Mouse (Mus musculus) embryonic facial prominence, embryonic 13.5 days (tissue): ENCODE data around the gene Nt5dc3. TPM values are rescaled to one million over a fixed set of nuclear protein-coding genes. Genes with fewer than 3 reads are reported as not detected.

ENCODE experiments used
- ATAC-seq: fragments of 200-750 bp; cut with Nextera tagmentation; 2 replicates; pipeline ENCODE4 v1.8.0; 2017; ENCODE audit warnings: low read depth; ENCODE audit not compliant: insufficient number of reproducible peaks, insufficient read depth, low FRiP score, low TSS enrichment
- H3K27ac ChIP-seq: fragments of 300-500 bp; sonication (generic); 2 replicates; pipeline ENCODE4 v1.5.1; 2015; ENCODE audit warnings: moderate library complexity, mild to moderate bottlenecking, inconsistent platforms
- H3K27me3 ChIP-seq: fragments of 300-500 bp; sonication (generic); 2 replicates; pipeline ENCODE4 v1.6.1; 2015; ENCODE audit warnings: mild to moderate bottlenecking, inconsistent platforms
- H3K36me3 ChIP-seq: fragments of 300-500 bp; sonication (generic); 2 replicates; pipeline ENCODE4 v1.6.1; 2015; ENCODE audit warnings: mild to moderate bottlenecking, inconsistent platforms
- H3K4me1 ChIP-seq: fragments of 300-500 bp; sonication (generic); 2 replicates; pipeline ENCODE4 v1.6.1; 2015; ENCODE audit warnings: inconsistent platforms
- H3K4me2 ChIP-seq: fragments of 300-500 bp; sonication (generic); 2 replicates; pipeline ENCODE4 v1.6.1; 2015; ENCODE audit warnings: moderate library complexity, mild to moderate bottlenecking, inconsistent platforms
- H3K4me3 ChIP-seq: fragments of 300-500 bp; sonication (generic); 2 replicates; pipeline ENCODE4 v1.5.1; 2015; ENCODE audit warnings: mild to moderate bottlenecking, inconsistent platforms
- H3K9ac ChIP-seq: fragments of 300-500 bp; sonication (generic); 2 replicates; pipeline ENCODE4 v1.6.1; 2015; ENCODE audit warnings: mild to moderate bottlenecking, inconsistent platforms
- H3K9me3 ChIP-seq: fragments of 300-500 bp; sonication (generic); 2 replicates; pipeline ENCODE4 v1.6.1; 2016; ENCODE audit warnings: inconsistent platforms
- WGBS: fragments of 180-500 bp; shearing (Covaris S2); methylation state at CpG from one replicate; pipeline ENCODE4 v1.1.7; 2015; ENCODE audit warnings: mixed read lengths; 5-methylcytosine and 5-hydroxymethylcytosine counted together
- polyA plus RNA-seq: library from polyadenylated mRNA; unstranded; fragments of >200 nt; fragmentation: Nextera tagmentation; extraction: Ambion mirVana; gene quantifications from 2 replicates; pipeline ENCODE4 v1.2.1, GENCODE M21; 2015

The Nt5dc3 gene
- polyA plus RNA-seq, 1 experiment from 2014 or later = 1.3 TPM

DNA sequence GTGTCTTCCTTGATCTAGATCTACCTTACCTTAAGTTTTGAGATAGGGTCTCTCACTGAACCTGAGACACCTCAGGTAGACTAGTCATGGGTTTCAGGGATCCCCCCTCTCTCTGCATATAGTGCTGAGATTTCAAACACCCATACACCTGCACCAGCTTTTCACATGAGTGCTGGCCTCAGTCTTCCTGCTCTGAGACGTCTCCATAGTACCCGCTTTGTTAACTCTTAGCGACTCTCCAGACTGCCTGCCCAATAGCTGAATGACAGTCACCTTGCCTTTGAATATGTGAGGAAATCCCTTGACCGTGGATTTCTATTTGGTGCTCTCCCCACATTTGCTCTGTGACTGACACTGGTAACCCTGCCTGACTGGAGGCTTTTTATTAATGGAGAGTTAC lies 15.4 kb downstream of the Nt5dc3 start:
- H3K4me2 ChIP-seq = no peak overlapping the region
- H3K9ac ChIP-seq = no peak overlapping the region
- no peak overlapping the region for H3K27ac ChIP-seq
- ATAC-seq = no peak
- H3K9me3 ChIP-seq = no peaks in the 10 kb centered on the region
- no peak overlapping the region for H3K4me3 ChIP-seq
- H3K4me1 ChIP-seq = peaks cover 9% of the 10 kb centered on the region; the same call in 1 of the 2 replicates
- H3K36me3 ChIP-seq = no peaks in the 10 kb centered on the region
- 87% methylated on average over 4 of the region's 4 CpGs for WGBS
- no peaks in the 10 kb centered on the region for H3K27me3 ChIP-seq

DNA sequence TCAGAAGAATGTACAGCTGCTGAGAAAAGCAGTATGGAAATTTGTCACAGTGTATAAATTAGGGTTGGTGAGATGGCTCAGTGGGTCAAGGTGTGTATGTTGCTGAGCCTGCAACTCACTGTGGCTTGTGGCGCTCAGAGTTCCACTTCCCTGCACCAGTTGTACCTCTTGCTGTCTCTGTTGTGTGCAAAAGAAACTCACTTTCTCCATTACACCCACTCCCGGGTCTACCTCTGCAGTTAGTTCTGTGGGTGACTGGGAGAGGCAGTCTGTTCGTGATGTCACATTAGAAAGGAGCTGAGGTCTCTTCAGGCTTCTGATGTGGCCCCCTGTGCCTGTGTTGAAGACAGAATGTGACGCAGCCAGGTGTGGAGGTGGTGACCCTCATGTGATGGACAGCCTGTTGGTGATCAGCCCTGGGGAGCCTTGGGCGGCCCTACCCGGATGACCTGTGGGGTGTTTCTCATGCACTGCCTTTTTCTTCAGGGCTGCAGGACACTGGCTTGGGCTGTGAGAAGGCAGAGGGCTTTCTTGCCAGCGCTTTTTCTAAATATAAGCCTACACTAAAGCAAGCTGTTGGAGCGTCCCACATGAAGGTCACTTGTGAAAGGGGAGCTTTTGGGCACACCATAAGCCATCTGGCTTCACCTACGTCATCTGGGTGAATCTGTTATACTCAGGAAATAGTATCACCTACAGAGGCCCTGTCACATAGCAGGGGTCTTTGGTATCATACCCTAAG lies 16.2 kb downstream of the Nt5dc3 start:
- Histone ChIP-seq H3K36me3 (no peaks in the 10 kb centered on the region), H3K27ac (no peak overlapping the region), H3K9me3 (no peaks in the 10 kb centered on the region), H3K9ac (no peak overlapping the region), H3K4me2 (no peak overlapping the region), H3K4me3 (no peak overlapping the region), H3K4me1 (peaks cover 9% of the 10 kb centered on the region; the same call in 1 of the 2 replicates), H3K27me3 (no peaks in the 10 kb centered on the region)
- WGBS = 88% methylated on average over 9 of the region's 9 CpGs
- no peak for ATAC-seq

GRCm38 (mm10) chr10:86796073-86796741 lies 17.4 kb downstream of the Nt5dc3 start:
- Histone ChIP-seq H3K27me3 (no peaks in the 10 kb centered on the region), H3K4me3 (no peak overlapping the region), H3K27ac (no peak overlapping the region), H3K36me3 (no peaks in the 10 kb centered on the region), H3K9ac (no peak overlapping the region), H3K9me3 (no peaks in the 10 kb centered on the region), H3K4me1 (peaks cover 6% of the 10 kb centered on the region; the same call in 1 of the 2 replicates), H3K4me2 (no peak overlapping the region)
- no peak for ATAC-seq
- 94% methylated on average over 5 of the region's 5 CpGs for WGBS

DNA sequence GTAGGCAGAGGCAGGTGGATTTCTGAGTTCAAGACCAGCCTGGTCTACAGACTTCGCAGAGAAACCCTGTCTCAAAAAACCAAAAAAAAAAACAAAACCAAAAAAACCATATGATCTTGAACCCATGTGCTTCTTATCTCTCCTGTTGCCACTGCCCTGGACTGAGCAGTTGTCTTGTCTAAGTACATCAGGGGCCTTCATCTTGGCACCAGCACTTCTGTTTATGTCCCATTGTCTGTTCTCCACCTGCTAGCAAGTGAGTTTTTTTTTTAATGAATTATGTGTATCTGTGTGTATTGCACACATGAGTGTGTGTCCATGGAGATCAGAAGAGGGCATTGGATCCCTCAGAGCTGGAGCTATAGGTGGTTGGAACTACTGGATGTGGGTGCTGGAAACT lies 28.6 kb downstream of the Nt5dc3 start:
- Histone ChIP-seq H3K4me2 (no peak overlapping the region), H3K36me3 (0 out of 2 replicates have a peak, but pooled peaks cover 4% of the 10 kb centered on the region), H3K4me3 (no peak overlapping the region), H3K27ac (no peak overlapping the region), H3K4me1 (peaks cover 13% of the 10 kb centered on the region; the same call in 1 of the 2 replicates), H3K9ac (no peak overlapping the region), H3K27me3 (no peaks in the 10 kb centered on the region), H3K9me3 (no peaks in the 10 kb centered on the region)
- ATAC-seq = no peak
- 96% methylated on average over 1 of the region's 1 CpGs for WGBS

DNA sequence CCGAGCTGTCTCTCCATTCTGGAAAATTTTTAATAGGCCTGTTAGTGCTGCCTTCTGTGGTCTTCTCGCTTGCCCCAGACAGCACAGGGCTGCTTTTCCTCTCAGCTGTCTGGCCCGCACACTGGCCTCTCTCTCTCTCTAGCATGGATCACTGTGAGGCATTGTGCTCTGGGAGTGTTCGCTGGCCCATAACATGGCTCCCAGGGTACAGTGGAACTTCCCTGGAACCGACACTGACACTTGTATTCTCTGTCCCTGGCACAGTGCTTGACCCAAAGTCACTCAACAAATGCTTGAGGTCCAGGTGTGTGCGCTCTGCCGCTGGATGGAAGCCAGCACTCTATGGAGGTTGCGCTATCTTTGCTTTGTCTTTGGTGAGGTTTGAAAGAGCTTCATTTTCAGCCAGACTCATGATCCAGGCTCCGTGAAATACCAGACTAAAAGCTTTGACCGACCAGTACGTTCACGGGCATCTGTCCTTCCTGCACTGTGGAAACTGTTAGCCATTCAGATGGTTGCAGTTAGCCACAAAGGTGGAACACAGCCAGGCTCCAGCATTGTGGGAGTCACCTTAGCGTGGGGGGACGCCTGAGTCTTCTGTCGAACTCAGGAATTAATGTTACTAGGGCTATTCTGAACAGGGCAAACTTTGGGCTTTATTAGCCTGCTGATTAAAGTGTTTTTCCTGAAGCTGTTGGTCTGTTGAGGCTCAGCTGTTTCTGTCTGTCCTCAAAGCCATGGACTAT lies 29.4 kb downstream of the Nt5dc3 start:
- H3K4me3 ChIP-seq = no peak overlapping the region
- H3K36me3 ChIP-seq = 0 out of 2 replicates have a peak, but pooled peaks cover 4% of the 10 kb centered on the region
- no peaks in the 10 kb centered on the region for H3K9me3 ChIP-seq
- H3K9ac ChIP-seq = no peak overlapping the region
- no peak overlapping the region for H3K4me2 ChIP-seq
- no peak for ATAC-seq
- H3K27me3 ChIP-seq = no peaks in the 10 kb centered on the region
- 78% methylated on average over 15 of the region's 15 CpGs for WGBS
- peaks cover 13% of the 10 kb centered on the region; the same call in 1 of the 2 replicates for H3K4me1 ChIP-seq
- no peak overlapping the region for H3K27ac ChIP-seq

DNA sequence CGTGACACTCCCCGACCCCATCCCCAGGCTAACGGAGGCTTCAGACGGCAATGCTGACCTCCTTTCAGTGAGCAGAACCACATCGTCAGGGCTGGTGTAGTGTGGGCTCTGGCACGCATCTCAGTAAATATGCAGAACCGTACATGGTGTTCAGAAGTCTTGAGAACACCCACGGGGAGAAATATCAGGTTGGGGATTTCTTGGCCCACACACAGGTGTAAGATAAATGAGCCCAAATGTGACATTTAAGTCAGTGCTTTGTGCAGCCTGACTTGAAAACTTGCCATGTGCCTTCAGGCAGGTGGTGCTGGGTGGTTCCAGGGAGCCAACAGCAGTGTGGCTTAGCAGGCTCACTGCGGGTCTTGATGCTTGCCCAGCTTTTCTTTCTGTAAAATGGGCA lies 31.2 kb downstream of the Nt5dc3 start:
- WGBS = 75% methylated on average over 9 of the region's 9 CpGs
- H3K4me3 ChIP-seq = no peak overlapping the region
- 0 out of 2 replicates have a peak, but pooled peaks cover 4% of the 10 kb centered on the region for H3K36me3 ChIP-seq
- no peak for ATAC-seq
- peaks cover 27% of the 10 kb centered on the region for H3K4me1 ChIP-seq
- no peak overlapping the region for H3K27ac ChIP-seq
- H3K4me2 ChIP-seq = no peak overlapping the region
- no peak overlapping the region for H3K9ac ChIP-seq
- H3K27me3 ChIP-seq = no peaks in the 10 kb centered on the region
- H3K9me3 ChIP-seq = no peaks in the 10 kb centered on the region

DNA sequence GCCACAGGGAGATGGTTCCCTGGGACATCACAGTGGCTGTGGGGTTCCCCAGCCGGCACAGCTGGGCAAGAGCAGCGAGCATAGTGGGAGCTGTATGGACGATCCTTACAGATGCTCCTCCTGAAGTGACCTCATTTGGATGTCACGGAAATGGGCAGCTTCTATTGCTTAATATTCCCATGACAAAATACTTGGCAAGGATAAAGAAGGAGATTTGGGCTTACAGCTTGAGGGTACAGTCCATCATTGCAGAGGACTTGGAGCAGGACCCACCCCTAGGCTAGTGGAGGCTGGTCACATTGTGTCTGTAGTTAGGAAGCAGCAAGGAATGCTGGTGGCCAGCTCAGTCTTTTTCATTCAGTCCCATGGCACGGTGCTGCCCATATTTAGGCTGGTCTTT lies 31.8 kb downstream of the Nt5dc3 start:
- Histone ChIP-seq H3K36me3 (0 out of 2 replicates have a peak, but pooled peaks cover 9% of the 10 kb centered on the region), H3K9ac (no peak overlapping the region), H3K4me2 (no peak overlapping the region), H3K9me3 (no peaks in the 10 kb centered on the region), H3K4me1 (peaks cover 30% of the 10 kb centered on the region), H3K4me3 (no peak overlapping the region), H3K27me3 (no peaks in the 10 kb centered on the region), H3K27ac (no peak overlapping the region)
- 87% methylated on average over 5 of the region's 5 CpGs for WGBS
- ATAC-seq = no peak

DNA sequence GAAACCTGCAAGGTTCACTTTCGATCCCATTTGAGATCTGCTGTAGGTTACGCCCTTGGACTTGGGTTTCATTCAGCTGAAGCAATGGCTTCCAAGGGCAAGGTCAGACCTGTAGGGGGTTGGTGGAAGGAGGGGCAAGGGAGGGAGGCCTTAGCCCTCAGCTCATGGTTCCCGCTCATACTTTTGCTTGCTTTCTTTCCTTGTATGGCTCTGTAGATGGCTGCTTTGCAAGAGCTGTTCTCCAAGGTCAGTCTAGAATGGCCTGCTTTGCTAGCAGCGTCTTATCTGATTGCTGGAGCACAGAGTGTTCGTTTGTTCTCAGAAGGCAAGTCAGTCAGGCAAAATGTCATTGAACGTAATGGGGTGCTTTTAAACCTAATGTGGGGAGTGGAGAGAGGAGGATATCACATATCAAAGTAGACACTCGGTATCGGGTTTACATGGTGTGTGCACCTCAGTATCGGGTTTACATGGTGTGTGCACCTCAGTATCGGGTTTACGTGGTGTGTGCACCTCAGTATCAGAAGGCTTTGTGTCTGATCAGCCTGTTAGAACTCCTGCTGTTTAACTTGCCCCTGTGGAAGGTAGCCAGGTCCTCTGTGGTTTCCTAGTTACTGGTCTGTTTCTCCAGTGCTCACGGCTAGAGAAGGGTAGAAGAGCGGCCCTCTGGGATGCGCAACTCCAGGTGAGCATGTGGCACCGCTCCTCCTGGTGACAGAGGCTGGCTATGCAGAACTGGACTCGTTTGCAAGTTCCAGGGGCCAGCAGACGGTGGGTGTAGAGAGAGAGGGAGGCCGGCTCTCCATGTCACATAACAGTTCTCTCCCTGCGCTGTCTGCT lies 35.7 kb downstream of the Nt5dc3 start:
- Histone ChIP-seq H3K27me3 (no peaks in the 10 kb centered on the region), H3K9me3 (no peaks in the 10 kb centered on the region), H3K4me1 (peaks cover 25% of the 10 kb centered on the region), H3K27ac (peak overlapping the region; percentile 57), H3K4me2 (no peak overlapping the region), H3K36me3 (0 out of 2 replicates have a peak, but pooled peaks cover 5% of the 10 kb centered on the region), H3K4me3 (no peak overlapping the region), H3K9ac (0 out of 2 replicates have a peak overlapping the region, but pooled peaks have one; percentile 21)
- 50% methylated on average over 19 of the region's 19 CpGs for WGBS
- no peak for ATAC-seq

DNA sequence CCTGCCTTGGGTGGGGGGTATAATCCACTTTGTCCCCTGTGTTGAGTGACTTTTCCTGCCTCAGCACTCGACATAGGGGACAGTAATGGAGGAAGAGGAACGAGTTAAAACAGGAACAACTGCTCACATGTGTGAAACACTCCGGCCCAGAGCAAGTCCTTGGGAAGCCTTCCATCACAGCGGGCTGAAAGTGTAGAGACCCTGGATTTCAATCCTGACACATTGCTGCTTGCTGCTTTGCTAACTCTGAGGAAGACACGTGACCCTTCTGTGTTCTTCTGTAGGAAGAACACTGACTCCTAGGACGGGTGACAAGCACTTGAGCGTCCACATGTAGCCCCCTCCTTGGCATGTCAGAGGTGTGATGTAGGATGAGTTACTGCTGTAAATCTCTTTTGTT lies 36.3 kb downstream of the Nt5dc3 start:
- no peak overlapping the region for H3K4me2 ChIP-seq
- no peak overlapping the region for H3K9ac ChIP-seq
- peak overlapping the region; percentile 57; the same call in 1 of the 2 replicates for H3K27ac ChIP-seq
- peaks cover 31% of the 10 kb centered on the region for H3K4me1 ChIP-seq
- WGBS = 77% methylated on average over 7 of the region's 7 CpGs
- ATAC-seq = no peak
- H3K27me3 ChIP-seq = no peaks in the 10 kb centered on the region
- 0 out of 2 replicates have a peak, but pooled peaks cover 5% of the 10 kb centered on the region for H3K36me3 ChIP-seq
- no peaks in the 10 kb centered on the region for H3K9me3 ChIP-seq
- H3K4me3 ChIP-seq = no peak overlapping the region

- no peaks in the 10 kb centered on the region for H3K9me3 ChIP-seq
- H3K27ac ChIP-seq = 0 out of 2 replicates have a peak overlapping the region, but pooled peaks have one; percentile 64
- no peak overlapping the region for H3K4me3 ChIP-seq
- 0 out of 2 replicates have a peak, but pooled peaks cover 5% of the 10 kb centered on the region for H3K36me3 ChIP-seq
- no peak for ATAC-seq
- H3K4me1 ChIP-seq = peaks cover 26% of the 10 kb centered on the region
- H3K27me3 ChIP-seq = no peaks in the 10 kb centered on the region
- 19% methylated on average over 8 of the region's 8 CpGs for WGBS
- H3K4me2 ChIP-seq = no peak overlapping the region
- no peak overlapping the region for H3K9ac ChIP-seq
Measured at GRCm38 (mm10) chr10:86819649-86820165, 40.9 kb downstream of the Nt5dc3 start.
